Mouse (Mus musculus) adipocyte (in vitro differentiated cells): ENCODE measurements around the gene Sbk1.
"Not testable (repeated sequence)": the region's sequence is repeated elsewhere in the genome, so short reads cannot be mapped to it uniquely, and the experiment has no call there.

Experiments used
- DNase-seq: peaks from one replicate; pipeline ENCODE4 v3.0.0-alpha.2; 2016; ENCODE audit warnings: low spot score

Sbk1 gene

GRCm38 (mm10) chr7:126288104-126288497 lies 15.7 kb downstream of the Sbk1 start:
- DNase-seq: no peak

GRCm38 (mm10) chr7:126288571-126289091 lies 16.2 kb downstream of the Sbk1 start:
- no peak for DNase-seq

- no peak for DNase-seq
These were observed 17.0 kb downstream of the Sbk1 start for GRCm38 (mm10) chr7:126289371-126289770.

- no peak for DNase-seq
These were observed 17.5 kb downstream of the Sbk1 start for GRCm38 (mm10) chr7:126289956-126290355.

GRCm38 (mm10) chr7:126291681-126292545 lies 19.5 kb downstream of the Sbk1 start:
- DNase-seq: no peak

- DNase-seq: no peak
These were observed 20.7 kb downstream of the Sbk1 start for GRCm38 (mm10) chr7:126293091-126293490.

- peak; percentile 73 for DNase-seq
These were observed 25.4 kb downstream of the Sbk1 start for GRCm38 (mm10) chr7:126297579-126298460.

GRCm38 (mm10) chr7:126298856-126299255 lies 26.4 kb downstream of the Sbk1 start:
- no peak for DNase-seq

- not testable (repeated sequence) for DNase-seq
These were observed 29.4 kb downstream of the Sbk1 start for GRCm38 (mm10) chr7:126301831-126302230.

GRCm38 (mm10) chr7:126311822-126312221 lies 39.4 kb downstream of the Sbk1 start:
- no peak for DNase-seq

GRCm38 (mm10) chr7:126313309-126313708 lies 40.9 kb downstream of the Sbk1 start:
- DNase-seq: no peak

GRCm38 (mm10) chr7:126314273-126314672 lies 41.9 kb downstream of the Sbk1 start:
- no peak for DNase-seq

GRCm38 (mm10) chr7:126323729-126324128 lies 51.3 kb downstream of the Sbk1 start:
- DNase-seq: peak; percentile 77

- no peak for DNase-seq
These were observed 52.4 kb downstream of the Sbk1 start for GRCm38 (mm10) chr7:126324791-126325190.

GRCm38 (mm10) chr7:126325576-126326273 lies 53.3 kb downstream of the Sbk1 start:
- not testable (repeated sequence) for DNase-seq

GRCm38 (mm10) chr7:126328848-126329247 lies 56.4 kb downstream of the Sbk1 start:
- DNase-seq: not testable (repeated sequence)

- DNase-seq: no peak
These were observed 57.7 kb downstream of the Sbk1 start for GRCm38 (mm10) chr7:126329907-126330645.

- DNase-seq: no peak
These were observed 58.3 kb downstream of the Sbk1 start for GRCm38 (mm10) chr7:126330693-126331092.

GRCm38 (mm10) chr7:126332691-126333090 lies 60.3 kb downstream of the Sbk1 start:
- DNase-seq: no peak

- no peak for DNase-seq
These were observed 63.1 kb downstream of the Sbk1 start for GRCm38 (mm10) chr7:126335556-126335955.

- DNase-seq: no peak
These were observed 66.5 kb downstream of the Sbk1 start for GRCm38 (mm10) chr7:126338906-126339305.
